Mouse (Mus musculus) heart, adult 2 months (tissue): ENCODE results near the gene Vkorc1.

Experiments
- CTCF ChIP-seq: fragments of 200-600 bp; IDR thresholded peaks from 2 replicates; pipeline ENCODE4 v1.8.1; 2022; ENCODE audit warnings: antibody characterized with exemption, mild to moderate bottlenecking, moderate library complexity
- POLR2A ChIP-seq: fragments of 200-500 bp; IDR thresholded peaks from 2 replicates; pipeline ENCODE4 v1.6.1; 2011; ENCODE audit warnings: mild to moderate bottlenecking, low read depth, low read length, control low read depth; ENCODE audit not compliant: insufficient read depth

DNA sequence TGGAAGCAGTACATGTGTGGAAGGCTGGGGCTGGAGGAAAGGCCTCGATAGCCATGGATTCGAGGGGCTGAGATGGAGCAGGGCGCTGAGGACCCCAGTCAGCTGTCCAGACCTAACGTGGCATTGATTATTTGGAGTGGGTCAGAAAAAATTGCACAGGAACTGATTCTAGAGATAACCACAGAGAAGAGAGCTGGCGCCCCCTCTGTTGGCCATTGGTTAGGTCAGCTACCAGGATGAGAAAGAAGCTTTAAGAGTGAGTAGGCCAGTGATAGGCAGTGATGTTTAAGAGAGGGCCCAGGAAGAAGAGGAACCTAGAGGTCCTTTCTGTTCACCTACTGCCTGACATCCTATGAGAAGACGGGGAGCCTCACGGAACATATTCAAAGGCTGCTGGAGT is 23.9 kb upstream of the Vkorc1 start:
- TF ChIP-seq CTCF, result peak; percentile 50
- TF ChIP-seq POLR2A, result no peak
